Mouse (Mus musculus): ENCODE results near the gene Hes1. TPM values are rescaled to one million over a fixed set of nuclear protein-coding genes. Genes with fewer than 3 reads are reported as not detected.

Gene Hes1
- 68.7 and 82.2 TPM in 2 replicates for polyA plus RNA-seq (2014; fragmentation: Nextera tagmentation; extraction: Ambion mirVana)

DNA sequence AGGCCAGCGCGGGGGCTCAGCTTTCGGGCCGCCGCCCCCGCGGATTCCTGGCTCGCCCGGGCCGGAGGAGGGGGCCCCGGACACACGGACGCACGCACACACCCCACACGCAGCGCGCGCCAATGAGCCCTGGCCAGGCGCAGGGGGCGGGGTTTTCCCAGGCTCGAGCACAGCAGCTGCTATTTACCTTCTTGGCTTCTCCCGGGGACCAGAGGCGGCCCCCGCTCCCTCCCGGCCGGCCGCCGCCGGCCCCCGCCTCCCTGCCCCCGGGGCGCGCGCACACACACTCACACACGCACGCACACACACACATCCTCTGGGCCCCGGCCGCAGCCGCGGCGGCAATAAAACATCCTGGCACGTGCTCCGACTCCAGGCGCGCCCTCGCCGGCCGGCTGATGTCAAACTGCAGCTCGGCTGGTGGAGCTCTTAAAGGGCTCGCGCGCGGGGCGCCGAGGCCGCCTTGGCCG, at the start of gene Hes1:
Gene Hes1, plus strand, starts transcription at position 401 of the 470 bp plus-strand sequence.
- WGBS = under 1% methylated on average over 35 of the region's 57 CpGs
- Histone ChIP-seq H3K9ac (ENCODE audit: low read depth, low read length) (peak within 1 kb of the TSS; percentile 95), H3K9me3 (ENCODE audit: control insufficient read depth, low read length) (no peaks in the 10 kb centered on the region), H3K27me3 (ENCODE audit: control insufficient read depth, insufficient read depth, low read length) (no peaks in the 10 kb centered on the region), H3K36me3 (ENCODE audit: control insufficient read depth, insufficient read depth, low read length) (peaks cover 6% of the 10 kb centered on the region; the same call in 1 of the 2 replicates), H3K4me3 (ENCODE audit: low read length) (peak within 1 kb of the TSS; percentile 85), H3K4me1 (ENCODE audit: control insufficient read depth, insufficient read depth, low read length) (peaks cover 50% of the 10 kb centered on the region), H3K4me2 (replicated peaks; ENCODE audit: low read depth, low read length) (peak within 1 kb of the TSS; percentile 90), H3K27ac (ENCODE audit: low read depth, low read length) (peak within 1 kb of the TSS; percentile 98)
- peak; percentile 88 for ATAC-seq (ENCODE audit: low FRiP score, low TSS enrichment)

- Histone ChIP-seq H3K27ac (ENCODE audit: low read depth, low read length) (no peak overlapping the region), H3K27me3 (ENCODE audit: control insufficient read depth, insufficient read depth, low read length) (peaks cover 11% of the 10 kb centered on the region), H3K4me3 (ENCODE audit: low read length) (no peak overlapping the region), H3K9ac (ENCODE audit: low read depth, low read length) (no peak overlapping the region), H3K9me3 (ENCODE audit: control insufficient read depth, low read length) (no peaks in the 10 kb centered on the region), H3K36me3 (ENCODE audit: control insufficient read depth, insufficient read depth, low read length) (no peaks in the 10 kb centered on the region), H3K4me2 (replicated peaks; ENCODE audit: low read depth, low read length) (no peak overlapping the region), H3K4me1 (ENCODE audit: control insufficient read depth, insufficient read depth, low read length) (peaks cover 29% of the 10 kb centered on the region)
- no peak for ATAC-seq (ENCODE audit: low FRiP score, low TSS enrichment)
- 32% methylated on average over 3 of the region's 3 CpGs for WGBS
These were observed 48.1 kb upstream of the Hes1 start for GRCm38 (mm10) chr16:30016064-30016463.

DNA sequence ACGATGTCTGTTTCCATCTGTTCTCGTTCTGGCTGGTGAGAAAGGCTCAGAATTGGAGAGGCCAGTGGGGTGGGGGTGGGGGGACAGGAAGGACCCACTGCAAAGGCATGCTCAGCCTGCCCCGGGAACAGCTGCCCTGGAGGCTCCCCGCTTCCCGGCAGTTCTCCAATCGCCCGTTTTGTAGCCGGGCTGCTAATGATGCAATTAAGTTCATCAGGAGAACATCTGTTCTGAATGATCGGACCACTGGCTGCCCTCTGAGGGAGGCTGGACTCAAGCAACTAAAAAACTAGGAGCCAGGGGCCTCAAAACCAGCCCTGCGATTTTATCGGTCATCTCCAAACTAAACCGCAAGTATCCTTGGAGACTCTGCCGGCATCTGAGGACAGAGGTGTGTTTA, 44.1 kb upstream of the Hes1 start:
- Histone ChIP-seq H3K36me3 (ENCODE audit: control insufficient read depth, insufficient read depth, low read length) (no peaks in the 10 kb centered on the region), H3K27me3 (ENCODE audit: control insufficient read depth, insufficient read depth, low read length) (peaks cover 11% of the 10 kb centered on the region), H3K9ac (ENCODE audit: low read depth, low read length) (no peak overlapping the region), H3K4me3 (ENCODE audit: low read length) (no peak overlapping the region), H3K4me1 (ENCODE audit: control insufficient read depth, insufficient read depth, low read length) (peaks cover 34% of the 10 kb centered on the region), H3K27ac (ENCODE audit: low read depth, low read length) (no peak overlapping the region), H3K9me3 (ENCODE audit: control insufficient read depth, low read length) (no peaks in the 10 kb centered on the region), H3K4me2 (replicated peaks; ENCODE audit: low read depth, low read length) (no peak overlapping the region; the same call in 1 of the 2 replicates)
- WGBS = 5% methylated on average over 13 of the region's 13 CpGs
- 0 out of 2 replicates have a peak, but pooled peaks have one; percentile 23 for ATAC-seq (ENCODE audit: low FRiP score, low TSS enrichment)

DNA sequence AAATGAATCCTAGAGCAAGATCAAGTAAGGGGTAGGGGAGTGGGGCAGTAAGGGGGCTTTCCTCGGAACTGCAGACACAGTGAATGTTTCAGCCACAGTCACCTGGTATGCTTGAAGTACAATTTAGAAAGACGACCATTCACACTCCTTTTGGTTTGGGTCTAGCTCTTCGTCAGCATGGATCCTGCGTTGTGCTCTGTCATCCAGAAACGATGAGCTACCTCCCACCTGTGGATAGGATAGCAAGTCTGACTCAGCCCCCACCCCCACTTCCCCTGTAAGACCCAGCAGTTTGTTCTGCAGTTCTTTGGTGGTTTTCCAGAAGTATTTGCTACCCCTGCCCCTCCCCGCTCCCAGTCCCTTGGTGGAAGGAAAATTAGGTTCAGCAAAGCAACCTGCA, 41.8 kb upstream of the Hes1 start:
- WGBS = 44% methylated on average over 6 of the region's 6 CpGs
- no peaks in the 10 kb centered on the region for H3K36me3 ChIP-seq (ENCODE audit: control insufficient read depth, insufficient read depth, low read length)
- H3K27me3 ChIP-seq (ENCODE audit: control insufficient read depth, insufficient read depth, low read length) = peaks cover 18% of the 10 kb centered on the region
- ATAC-seq (ENCODE audit: low FRiP score, low TSS enrichment) = no peak
- H3K27ac ChIP-seq (ENCODE audit: low read depth, low read length) = no peak overlapping the region
- H3K4me2 ChIP-seq (replicated peaks; ENCODE audit: low read depth, low read length) = no peak overlapping the region
- no peak overlapping the region for H3K9ac ChIP-seq (ENCODE audit: low read depth, low read length)
- no peak overlapping the region for H3K4me3 ChIP-seq (ENCODE audit: low read length)
- H3K9me3 ChIP-seq (ENCODE audit: control insufficient read depth, low read length) = no peaks in the 10 kb centered on the region
- peaks cover 23% of the 10 kb centered on the region for H3K4me1 ChIP-seq (ENCODE audit: control insufficient read depth, insufficient read depth, low read length)

DNA sequence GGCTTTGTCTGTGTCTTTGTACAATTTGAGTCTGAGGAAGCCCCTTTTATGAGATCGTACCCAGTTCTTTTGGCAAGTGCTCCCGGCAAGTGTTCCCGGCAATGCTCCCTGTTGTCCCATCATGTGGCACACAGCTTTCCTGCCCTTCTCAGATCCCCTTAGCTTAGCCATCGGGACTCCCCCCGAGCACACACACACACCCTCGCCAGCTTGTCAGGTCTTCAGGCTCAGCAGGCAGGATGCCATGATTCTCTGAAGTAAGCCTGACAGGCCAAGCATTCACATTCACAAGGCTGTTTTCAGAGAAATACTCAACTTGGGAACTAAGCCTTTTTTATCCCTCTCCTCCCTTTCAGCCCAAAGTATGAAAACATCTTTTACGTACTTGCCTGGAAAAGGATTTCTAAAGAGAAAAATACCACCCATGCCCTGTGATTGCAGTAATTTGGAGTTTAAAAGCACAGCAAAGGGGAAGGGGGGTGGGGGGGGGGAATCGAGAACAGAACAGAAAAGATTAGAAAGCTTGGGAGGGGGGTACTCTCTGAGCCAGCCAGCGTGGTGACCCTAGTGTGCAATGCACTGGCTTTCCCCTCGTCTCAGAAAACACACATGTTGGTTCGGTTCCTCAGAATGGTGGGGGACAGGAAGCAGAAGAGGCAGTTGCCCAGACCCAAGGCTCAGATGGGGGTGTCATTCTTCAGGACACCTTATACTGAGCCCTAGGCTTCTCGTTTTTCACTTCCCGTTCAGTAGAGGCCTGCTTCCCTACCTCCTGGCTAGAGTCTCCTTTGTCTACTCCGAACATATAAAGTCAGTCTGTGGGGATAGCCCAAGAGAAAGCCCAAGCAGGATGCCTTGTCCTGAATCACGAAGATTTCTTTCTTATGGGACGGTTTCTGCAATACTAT, 41.0 kb upstream of the Hes1 start:
- no peaks in the 10 kb centered on the region for H3K9me3 ChIP-seq (ENCODE audit: control insufficient read depth, low read length)
- H3K27me3 ChIP-seq (ENCODE audit: control insufficient read depth, insufficient read depth, low read length) = peaks cover 18% of the 10 kb centered on the region
- H3K4me2 ChIP-seq (replicated peaks; ENCODE audit: low read depth, low read length) = no peak overlapping the region
- H3K9ac ChIP-seq (ENCODE audit: low read depth, low read length) = no peak overlapping the region
- H3K4me3 ChIP-seq (ENCODE audit: low read length) = no peak overlapping the region
- no peaks in the 10 kb centered on the region for H3K36me3 ChIP-seq (ENCODE audit: control insufficient read depth, insufficient read depth, low read length)
- H3K27ac ChIP-seq (ENCODE audit: low read depth, low read length) = no peak overlapping the region
- H3K4me1 ChIP-seq (ENCODE audit: control insufficient read depth, insufficient read depth, low read length) = peaks cover 24% of the 10 kb centered on the region
- 68% methylated on average over 16 of the region's 16 CpGs for WGBS
- ATAC-seq (ENCODE audit: low FRiP score, low TSS enrichment) = no peak

- H3K4me1 ChIP-seq (ENCODE audit: control insufficient read depth, insufficient read depth, low read length) = peaks cover 23% of the 10 kb centered on the region
- no peaks in the 10 kb centered on the region for H3K36me3 ChIP-seq (ENCODE audit: control insufficient read depth, insufficient read depth, low read length)
- H3K9me3 ChIP-seq (ENCODE audit: control insufficient read depth, low read length) = no peaks in the 10 kb centered on the region
- no peak overlapping the region for H3K4me3 ChIP-seq (ENCODE audit: low read length)
- no peak overlapping the region for H3K9ac ChIP-seq (ENCODE audit: low read depth, low read length)
- WGBS = 50% methylated on average over 9 of the region's 9 CpGs
- no peak overlapping the region for H3K4me2 ChIP-seq (replicated peaks; ENCODE audit: low read depth, low read length)
- ATAC-seq (ENCODE audit: low FRiP score, low TSS enrichment) = no peak
- H3K27ac ChIP-seq (ENCODE audit: low read depth, low read length) = no peak overlapping the region
- H3K27me3 ChIP-seq (ENCODE audit: control insufficient read depth, insufficient read depth, low read length) = peaks cover 7% of the 10 kb centered on the region
These were observed 39.4 kb upstream of the Hes1 start for GRCm38 (mm10) chr16:30024681-30025262.

DNA sequence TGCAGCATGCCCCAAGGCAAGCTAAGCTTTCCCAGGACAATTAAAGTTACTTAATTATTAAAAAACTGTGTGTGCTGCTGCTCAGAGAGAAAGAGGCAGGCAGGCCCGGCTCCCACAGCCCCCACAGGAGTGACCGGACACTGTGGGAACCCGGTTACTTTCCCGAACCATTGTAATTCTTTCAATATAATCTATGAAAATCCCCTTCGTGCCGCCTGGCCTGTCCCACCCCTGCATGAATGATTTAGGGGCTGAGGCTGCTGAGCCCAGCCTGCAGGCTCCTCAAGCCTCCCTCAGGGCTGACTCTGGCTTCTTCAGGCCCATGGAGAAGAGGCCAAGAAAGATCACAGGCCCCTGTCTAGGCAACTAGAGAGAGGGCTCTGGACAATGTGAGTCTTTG, 36.0 kb upstream of the Hes1 start:
- 40% methylated on average over 6 of the region's 6 CpGs for WGBS
- ATAC-seq (ENCODE audit: low FRiP score, low TSS enrichment) = no peak
- Histone ChIP-seq H3K27me3 (ENCODE audit: control insufficient read depth, insufficient read depth, low read length) (peaks cover 7% of the 10 kb centered on the region), H3K9ac (ENCODE audit: low read depth, low read length) (no peak overlapping the region), H3K27ac (ENCODE audit: low read depth, low read length) (no peak overlapping the region), H3K4me1 (ENCODE audit: control insufficient read depth, insufficient read depth, low read length) (peaks cover 9% of the 10 kb centered on the region; the same call in 1 of the 2 replicates), H3K4me3 (ENCODE audit: low read length) (no peak overlapping the region), H3K9me3 (ENCODE audit: control insufficient read depth, low read length) (no peaks in the 10 kb centered on the region), H3K36me3 (ENCODE audit: control insufficient read depth, insufficient read depth, low read length) (no peaks in the 10 kb centered on the region), H3K4me2 (replicated peaks; ENCODE audit: low read depth, low read length) (no peak overlapping the region)

DNA sequence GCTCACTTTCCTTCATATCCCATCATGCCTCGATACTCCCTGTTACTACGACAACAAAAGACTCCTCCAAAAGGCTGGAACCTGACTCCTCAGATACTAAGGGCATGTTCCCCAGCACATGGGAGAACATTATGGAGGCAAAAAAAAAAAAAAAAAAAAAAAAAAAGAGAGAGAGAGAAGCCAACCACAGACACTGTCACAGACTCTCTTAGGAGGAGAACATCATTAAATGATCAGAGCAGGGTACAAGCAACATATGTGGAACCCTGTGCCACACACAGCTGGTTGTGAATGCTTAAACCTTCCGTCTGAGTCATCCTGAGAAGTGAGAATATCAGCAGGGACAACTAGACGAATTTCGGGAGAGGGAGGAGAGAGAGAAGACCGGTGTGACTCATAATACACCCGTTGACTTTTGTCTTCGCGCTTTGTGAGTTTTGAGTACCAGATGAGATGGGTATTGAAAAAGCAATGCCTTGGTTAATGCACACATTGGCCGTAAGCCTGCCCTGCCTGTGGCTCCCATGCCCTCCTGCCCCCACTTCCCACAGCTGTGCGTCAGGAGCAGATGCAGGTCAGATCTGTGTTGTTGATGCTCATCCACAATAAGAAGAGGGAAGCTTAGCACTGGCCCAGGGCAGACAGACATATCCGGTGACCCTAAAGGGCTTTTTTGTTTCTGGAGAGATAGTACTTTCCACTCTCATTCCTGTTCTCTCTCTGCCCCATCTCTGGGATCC, 34.8 kb upstream of the Hes1 start:
- H3K4me3 ChIP-seq (ENCODE audit: low read length) = no peak overlapping the region
- WGBS = 57% methylated on average over 12 of the region's 12 CpGs
- H3K36me3 ChIP-seq (ENCODE audit: control insufficient read depth, insufficient read depth, low read length) = no peaks in the 10 kb centered on the region
- no peak overlapping the region for H3K4me2 ChIP-seq (replicated peaks; ENCODE audit: low read depth, low read length)
- ATAC-seq (ENCODE audit: low FRiP score, low TSS enrichment) = no peak
- peaks cover 18% of the 10 kb centered on the region for H3K4me1 ChIP-seq (ENCODE audit: control insufficient read depth, insufficient read depth, low read length)
- peaks cover 7% of the 10 kb centered on the region for H3K27me3 ChIP-seq (ENCODE audit: control insufficient read depth, insufficient read depth, low read length)
- no peak overlapping the region for H3K9ac ChIP-seq (ENCODE audit: low read depth, low read length)
- no peaks in the 10 kb centered on the region for H3K9me3 ChIP-seq (ENCODE audit: control insufficient read depth, low read length)
- no peak overlapping the region for H3K27ac ChIP-seq (ENCODE audit: low read depth, low read length)

Data from kidney, embryonic 14.5 days (tissue).